Mouse (Mus musculus): ENCODE measurements at regions not wholly inside any gene's neighbourhood (a gene's known extent, or its start where the extent isn't known, plus 50 kb on each side); places are given as distances from the start of the nearest gene placed in this dataset.
A peak's percentile ranks its signal among the peaks of the same experiment; 100 is the strongest.

DNA sequence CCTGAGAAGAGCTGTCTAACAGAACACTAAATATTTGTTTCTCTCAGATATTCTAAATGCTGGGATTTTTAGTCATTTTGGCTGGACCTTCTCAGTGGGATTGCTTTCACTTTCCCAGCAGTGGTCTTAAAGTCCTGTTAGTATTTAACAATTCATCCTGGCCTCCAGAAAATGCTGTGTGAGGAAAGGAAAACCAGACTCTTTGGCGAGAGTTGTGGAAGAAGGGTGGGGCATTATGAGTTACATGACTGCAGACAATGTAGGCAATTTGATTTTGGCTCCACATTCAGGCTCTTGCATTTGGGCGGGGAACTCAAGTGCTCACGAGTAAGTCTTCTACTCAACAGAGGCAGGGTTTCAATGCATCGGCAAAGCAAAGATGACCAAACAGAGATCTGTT is 406.1 kb upstream of the Gm765 start:
- no peak for DNase-seq

DNA sequence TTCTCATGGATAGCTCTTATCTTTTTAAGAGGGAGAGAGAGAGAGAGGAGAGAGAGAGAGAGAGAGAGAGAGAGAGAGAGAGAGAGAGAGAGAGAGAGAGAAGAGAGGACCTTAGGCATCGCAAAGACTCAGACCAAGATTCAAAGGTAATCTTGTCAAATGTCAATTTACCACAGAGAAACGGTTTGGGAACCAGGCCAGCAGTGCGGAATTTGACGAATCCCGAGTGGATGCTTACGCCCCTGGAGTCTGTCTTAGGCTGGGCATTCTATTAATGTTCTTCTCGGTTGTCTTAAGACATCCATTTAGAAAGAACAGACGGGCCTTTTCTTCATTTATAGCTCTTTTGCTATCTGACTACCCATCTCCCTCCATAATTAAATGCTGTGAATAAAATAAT is 404.4 kb upstream of the Gm765 start:
- no peak for DNase-seq

- no peak for DNase-seq
These were observed 397.9 kb upstream of the Gm765 start for GRCm38 (mm10) chr6:98740447-98740846.

DNA sequence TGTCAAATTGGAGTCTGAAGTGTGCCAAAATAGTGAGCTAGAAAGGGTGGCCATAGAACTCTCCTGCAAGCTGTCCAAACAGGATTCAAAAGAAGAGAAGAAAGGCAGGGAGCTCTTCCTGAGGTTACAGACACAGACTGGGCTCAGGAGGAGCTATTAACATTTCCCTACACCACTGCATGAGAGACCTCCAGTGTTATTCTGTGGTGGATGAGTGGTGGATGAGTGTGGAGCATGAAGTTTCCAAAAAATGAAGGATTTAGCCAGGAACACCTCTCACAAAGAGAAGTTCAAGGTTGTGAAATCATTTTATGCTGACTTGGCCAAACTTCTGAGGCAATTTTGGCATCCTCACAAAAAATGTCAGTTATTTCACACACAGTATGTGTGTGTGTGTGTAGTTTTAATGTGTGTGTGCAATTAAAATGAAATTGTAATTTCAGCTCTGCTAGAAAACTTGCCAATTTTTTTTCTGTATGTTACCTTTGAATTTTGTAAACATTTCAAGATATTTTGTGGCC is 388.5 kb upstream of the Gm765 start:
- DNase-seq, result no peak

GRCm38 (mm10) chr6:98726605-98727144 is 384.1 kb upstream of the Gm765 start:
- DNase-seq, result no peak

- DNase-seq, result no peak
These were observed 362.5 kb upstream of the Gm765 start for GRCm38 (mm10) chr6:98704887-98705622.

DNA sequence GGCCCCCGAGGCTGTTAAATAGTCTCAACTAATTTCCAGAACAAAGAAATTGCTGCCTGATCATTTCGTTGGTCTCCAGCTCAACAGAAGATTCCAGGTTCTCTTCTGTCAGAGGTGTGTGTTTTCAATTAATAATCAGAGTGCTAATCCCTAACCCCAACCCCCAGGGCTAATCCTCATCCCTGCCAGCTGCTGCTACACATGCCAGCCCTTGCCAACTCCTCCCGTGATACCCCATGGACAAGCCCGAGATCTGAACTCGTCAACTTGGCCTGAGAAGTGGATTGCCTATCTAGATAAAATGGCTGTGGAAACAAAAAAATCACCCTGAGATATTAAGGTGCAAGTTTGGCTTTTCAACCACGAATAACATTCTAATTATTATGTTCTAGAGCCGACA is 355.0 kb upstream of the Gm765 start:
- no peak for DNase-seq

GRCm38 (mm10) chr6:98693411-98693810 is 350.9 kb upstream of the Gm765 start:
- no peak for DNase-seq

DNA sequence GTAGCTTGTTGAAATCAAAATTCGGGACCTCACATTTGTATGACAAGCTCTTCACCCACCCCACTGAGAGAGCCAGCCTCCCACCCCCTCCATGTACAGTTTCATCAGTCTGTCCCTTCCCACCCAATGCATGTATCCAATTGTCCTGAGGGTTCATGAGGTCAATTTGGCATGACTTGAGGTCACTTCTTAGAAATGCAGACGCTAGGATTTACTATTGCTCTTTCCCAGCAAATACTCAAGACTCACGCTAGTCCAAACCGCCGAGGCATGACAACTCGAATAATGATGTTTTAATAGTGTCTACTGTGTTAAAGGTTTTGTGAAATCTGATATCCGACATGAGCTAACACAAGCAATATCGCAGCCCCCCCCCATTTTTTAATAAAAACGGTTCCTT is 347.6 kb upstream of the Gm765 start:
- DNase-seq, result no peak

- no peak for DNase-seq
These were observed 346.8 kb upstream of the Gm765 start for GRCm38 (mm10) chr6:98689395-98689794.

DNA sequence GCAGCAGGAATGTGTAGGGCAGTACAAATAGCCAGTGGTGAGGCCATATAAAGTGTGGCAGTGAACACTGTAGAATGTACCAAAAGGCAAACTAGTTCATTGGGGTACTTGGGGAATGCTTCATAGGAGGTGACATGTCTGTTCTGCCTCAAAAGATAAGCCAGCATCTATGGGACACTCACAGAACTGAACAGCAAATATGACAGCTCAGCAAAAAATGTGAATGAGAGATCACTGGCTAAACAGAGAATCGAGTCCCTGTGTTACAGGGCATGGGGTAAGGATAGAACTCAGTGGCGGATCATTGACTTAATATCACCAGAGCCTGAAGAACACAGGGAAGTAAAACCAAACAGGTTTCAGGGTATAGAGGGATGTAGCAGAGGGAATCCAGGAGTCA is 346.1 kb upstream of the Gm765 start:
- DNase-seq, result no peak

DNA sequence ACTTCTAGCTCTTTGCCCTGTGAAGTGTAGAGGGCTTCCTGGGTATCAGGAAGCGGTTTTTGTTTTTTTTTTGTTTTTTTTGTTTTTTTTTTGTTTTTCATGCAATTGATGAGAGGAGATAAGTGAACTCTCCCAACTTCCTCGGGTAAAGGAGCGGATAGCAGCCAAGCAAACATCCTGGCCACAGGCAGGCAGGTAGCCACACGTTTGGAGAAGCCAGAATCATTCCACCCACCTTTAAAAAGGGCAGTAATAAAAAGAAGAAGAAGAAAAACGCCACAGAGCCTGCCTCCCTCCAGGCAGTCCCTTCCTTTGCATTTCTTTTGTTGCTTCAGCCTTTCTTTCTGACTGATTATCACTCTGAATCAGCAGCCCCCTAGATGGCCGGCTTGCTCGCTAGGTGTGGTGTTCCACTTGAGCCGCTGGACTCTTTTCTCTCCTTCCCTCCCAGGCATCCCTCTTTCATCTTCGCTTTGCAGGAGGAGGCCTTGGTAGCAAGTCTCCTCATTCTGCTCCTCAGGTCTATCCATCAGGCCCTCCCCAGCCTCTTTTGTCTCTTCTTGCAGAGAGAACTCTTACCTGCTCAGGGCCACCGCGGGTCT is 323.9 kb upstream of the Gm765 start:
- no peak for DNase-seq

DNA sequence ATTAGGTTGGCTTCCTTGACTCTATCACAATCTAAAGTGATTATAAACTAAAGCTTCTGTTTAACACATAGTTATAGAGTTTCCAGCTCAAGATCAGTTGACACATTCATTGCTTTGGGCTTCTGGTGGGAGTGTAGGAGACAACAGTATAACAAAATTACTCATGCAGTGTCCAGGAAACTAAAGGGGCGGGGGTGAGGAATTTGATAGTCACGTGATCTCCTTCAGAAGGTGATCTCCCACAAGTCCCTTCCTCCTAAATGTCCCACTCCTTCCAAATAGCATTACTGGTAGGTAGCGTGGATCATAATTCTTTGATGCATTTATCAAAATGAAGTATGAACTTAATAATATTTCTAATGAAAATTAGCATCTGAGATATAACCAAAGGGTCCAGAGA is 309.3 kb upstream of the Gm765 start:
- no peak for DNase-seq

- no peak for DNase-seq
These were observed 308.8 kb upstream of the Gm765 start for GRCm38 (mm10) chr6:98651315-98651714.

GRCm38 (mm10) chr6:98640316-98640715 is 297.8 kb upstream of the Gm765 start:
- DNase-seq, result no peak

DNA sequence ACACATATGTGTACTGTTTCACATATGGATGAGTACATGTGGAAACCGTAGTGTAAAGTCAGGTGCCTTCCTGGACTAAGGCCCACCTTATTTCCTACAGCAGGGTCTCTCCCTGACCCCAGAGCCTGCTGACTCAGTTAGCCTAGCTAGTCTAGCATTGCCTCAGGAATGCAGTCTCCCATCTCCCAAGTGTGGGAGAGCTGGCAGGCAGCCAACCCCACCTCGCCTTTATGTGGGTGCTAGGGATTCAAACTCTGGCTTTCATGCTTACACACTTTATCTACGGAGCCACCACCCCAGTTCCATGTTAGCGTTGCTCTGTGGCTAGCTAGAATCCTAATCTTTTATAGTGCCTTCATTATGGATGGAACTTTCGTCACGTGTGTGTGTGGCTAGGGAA is 293.3 kb upstream of the Gm765 start:
- no peak for DNase-seq

DNA sequence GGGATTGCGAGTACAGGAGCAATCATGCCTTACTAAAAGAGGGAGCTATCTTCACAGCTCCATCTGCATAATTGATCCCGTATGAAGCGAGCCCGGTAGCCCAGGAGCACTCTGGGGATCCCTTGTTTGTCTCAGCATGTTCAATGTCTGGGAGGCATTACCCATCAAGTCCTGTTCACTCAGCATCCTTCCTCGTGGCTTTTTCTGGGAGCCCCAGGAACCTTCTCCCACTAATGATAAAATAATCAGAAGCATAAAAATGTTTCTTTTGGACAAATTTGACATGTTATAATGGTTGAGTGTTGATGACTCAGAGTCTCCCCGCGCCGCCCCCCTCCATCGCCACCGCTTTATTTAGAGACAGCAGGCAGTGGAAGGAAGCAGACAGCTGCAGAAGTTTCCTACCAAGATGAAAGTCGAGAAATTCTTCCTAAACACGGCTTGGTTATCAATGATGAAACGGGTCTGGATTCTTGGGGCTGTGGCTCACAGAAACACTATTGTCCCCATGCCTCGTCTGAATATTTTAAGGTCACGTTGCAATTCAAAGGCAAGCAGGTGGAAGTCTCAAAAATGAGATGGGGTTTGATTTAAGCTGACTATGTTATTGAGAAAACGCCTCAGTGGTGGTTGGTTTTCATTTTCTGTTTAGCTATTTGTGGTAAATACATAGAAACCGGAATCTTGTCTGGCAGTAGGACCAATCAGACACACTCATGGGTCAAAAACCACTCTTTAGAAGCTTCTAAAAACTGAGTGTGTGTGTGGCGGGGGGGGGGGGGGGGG is 289.9 kb upstream of the Gm765 start:
- peak; percentile 11 for DNase-seq

DNA sequence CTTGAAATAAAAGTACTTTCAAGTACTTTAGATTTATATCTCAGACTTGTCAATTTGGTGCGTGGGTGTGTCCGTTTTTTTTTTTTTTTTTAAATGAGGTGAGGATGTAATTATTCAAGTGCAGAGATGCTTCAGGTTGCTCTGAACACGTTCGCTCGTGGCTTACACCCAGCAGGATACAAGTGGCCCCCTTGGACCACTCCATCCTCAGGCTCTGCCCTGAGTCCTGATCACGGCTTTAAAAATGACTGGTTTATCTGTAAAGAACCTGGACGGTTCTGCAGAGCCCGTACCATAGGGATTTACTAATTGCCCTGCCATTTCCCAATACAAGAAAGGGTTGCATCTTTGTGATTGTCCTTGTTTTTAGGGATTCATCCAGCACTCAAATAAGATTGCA is 288.7 kb upstream of the Gm765 start:
- no peak for DNase-seq

- no peak for DNase-seq
These were observed 287.1 kb upstream of the Gm765 start for GRCm38 (mm10) chr6:98629646-98630045.

- no peak for DNase-seq
These were observed 283.9 kb upstream of the Gm765 start for GRCm38 (mm10) chr6:98626435-98626834.

- no peak for DNase-seq
These were observed 278.3 kb upstream of the Gm765 start for GRCm38 (mm10) chr6:98620886-98621285.

DNA sequence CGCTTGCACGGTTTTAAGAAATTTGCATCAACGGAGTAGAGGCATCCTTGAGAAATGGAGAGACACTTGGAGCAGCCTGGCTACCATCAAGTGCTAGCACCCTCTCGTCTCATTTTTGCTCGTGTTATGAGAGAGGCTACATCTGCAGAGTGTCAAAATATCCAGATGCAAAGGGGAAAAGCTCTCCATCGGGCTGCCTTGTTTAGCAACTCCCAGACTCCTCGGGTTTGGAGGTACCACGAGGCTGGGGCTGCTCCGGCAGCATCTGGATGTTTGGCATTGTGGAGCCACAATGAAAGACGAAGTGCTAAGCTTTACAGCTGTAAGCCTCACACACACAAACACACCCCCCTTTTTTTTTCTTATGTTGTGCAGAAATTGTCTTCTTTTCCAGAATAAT is 270.5 kb upstream of the Gm765 start:
- no peak for DNase-seq

DNA sequence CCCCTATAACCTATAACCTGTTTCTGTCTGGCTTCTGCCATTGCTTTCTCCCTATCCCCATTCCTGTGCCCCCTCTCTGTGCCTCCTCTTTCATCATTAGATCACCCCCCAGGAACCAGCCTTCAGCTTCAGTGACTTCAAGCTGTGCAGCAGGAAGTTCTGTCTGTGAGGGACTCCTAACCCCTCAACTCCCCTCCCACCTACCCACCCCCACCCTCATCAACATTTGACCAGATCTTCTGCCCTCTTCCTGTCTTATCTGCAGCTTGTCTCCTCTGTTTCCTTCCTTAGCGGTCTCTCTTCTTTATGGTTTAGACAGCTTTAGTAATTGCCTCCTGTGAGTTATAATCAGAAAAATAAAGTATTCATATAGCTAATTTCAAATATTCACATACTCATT is 266.6 kb upstream of the Gm765 start:
- no peak for DNase-seq

All from heart, postnatal 4 days (tissue).